8 mouse cellular contexts compared by ENCODE assay signal in the genomic region with DNA sequence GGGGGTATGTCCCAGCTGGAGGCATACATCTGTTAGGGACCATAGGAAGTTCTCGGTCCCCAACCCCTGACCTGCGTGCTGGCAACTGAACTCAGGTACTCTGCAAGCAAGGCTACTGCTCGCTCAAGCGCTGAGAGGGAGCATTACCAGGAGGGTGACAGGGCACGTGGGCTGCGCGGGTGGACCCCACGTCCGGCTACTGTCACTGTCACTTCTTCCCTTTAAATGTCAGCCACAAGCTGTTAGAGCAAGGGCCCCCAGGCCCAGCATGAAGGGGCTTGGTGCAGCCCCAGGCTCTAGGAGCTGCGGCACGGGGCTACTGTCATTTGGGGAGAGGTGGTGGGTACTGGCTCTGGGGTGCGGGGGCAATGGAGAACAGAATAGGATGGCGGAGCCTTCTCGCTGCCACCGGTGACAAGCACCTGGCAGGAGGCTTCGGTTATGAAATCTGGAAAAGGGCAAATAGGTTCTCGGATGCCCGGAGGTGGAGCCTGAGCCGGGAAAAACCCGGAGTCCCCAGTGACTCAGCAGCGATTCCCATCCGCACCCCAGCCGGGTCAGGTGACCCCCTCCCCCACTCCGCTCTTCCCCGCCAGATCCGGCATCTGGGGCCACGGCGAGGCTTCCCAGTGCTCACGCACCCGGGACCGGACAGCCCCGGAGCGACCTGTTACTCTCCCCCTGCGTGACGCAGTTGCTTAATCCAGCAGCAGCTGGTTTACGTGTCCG. TPM values are rescaled to one million over a fixed set of nuclear protein-coding genes. Genes with fewer than 3 reads are reported as not detected.
DNase-seq lines count a peak whose midpoint lies in the region; ATAC-seq and TF ChIP-seq lines count a peak whose summit lies in the region.

No protein-coding gene starts in this region.

- no peak overlapping the region for H3K27ac ChIP-seq in ES-E14 (ENCODE audit: insufficient read depth, low read depth, low read length, poor library complexity, severe bottlenecking)
- H3K27ac ChIP-seq in embryonic fibroblast, embryonic 13.5 days (ENCODE audit: insufficient read depth, low read length): no peak overlapping the region
- H3K27ac ChIP-seq in hindbrain, embryonic 14.5 days: no peak overlapping the region
- H3K27ac ChIP-seq in liver, embryonic 13.5 days: no peak overlapping the region
- no peak overlapping the region for H3K27ac ChIP-seq in neural tube, embryonic 13.5 days (replicated peaks)

- TF ChIP-seq CTCF in embryonic fibroblast, embryonic 13.5 days (IDR thresholded peaks at IDR 0.05; ENCODE audit: borderline replicate concordance, insufficient read depth, low read length): no peak

- H3K4me2 ChIP-seq in hindbrain, embryonic 14.5 days (replicated peaks): peak overlapping the region; percentile 34
- H3K4me2 ChIP-seq in liver, embryonic 13.5 days: peak overlapping the region; percentile 59
- H3K4me2 ChIP-seq in neural tube, embryonic 13.5 days: peak overlapping the region; percentile 36

- no peaks in the 10 kb centered on the region for H3K4me1 ChIP-seq in erythroblast, embryonic 14.5 days (ENCODE audit: control insufficient read depth)
- H3K4me1 ChIP-seq in ES-E14 (ENCODE audit: control insufficient read depth in 2 of 2, insufficient read depth in 2 of 2, low read length in 2 of 2, poor library complexity in 1 of 2): peaks cover 0 to 6% of the 10 kb centered on the region in 2 experiments; a peak in 1 of 4 replicates
- peaks cover 2% of the 10 kb centered on the region; the same call in 1 of the 2 replicates for H3K4me1 ChIP-seq in embryonic fibroblast, embryonic 13.5 days (ENCODE audit: control insufficient read depth, insufficient read depth, low read length)
- H3K4me1 ChIP-seq in hindbrain, embryonic 14.5 days (replicated peaks; ENCODE audit: control insufficient read depth, insufficient read depth, low read length): no peaks in the 10 kb centered on the region
- H3K4me1 ChIP-seq in liver, embryonic 13.5 days (replicated peaks): peaks cover 19% of the 10 kb centered on the region
- H3K4me1 ChIP-seq in neural tube, embryonic 13.5 days (replicated peaks): peaks cover 12% of the 10 kb centered on the region

- no peaks in the 10 kb centered on the region for H3K9me3 ChIP-seq in erythroblast, embryonic 14.5 days (ENCODE audit: control insufficient read depth, low read length)
- no peaks in the 10 kb centered on the region for H3K9me3 ChIP-seq in ES-E14 (ENCODE audit: control insufficient read depth, insufficient read depth, low read depth, low read length)
- no peaks in the 10 kb centered on the region for H3K9me3 ChIP-seq in hindbrain, embryonic 14.5 days (ENCODE audit: control insufficient read depth, low read length)
- no peaks in the 10 kb centered on the region for H3K9me3 ChIP-seq in liver, embryonic 13.5 days (replicated peaks)
- no peaks in the 10 kb centered on the region for H3K9me3 ChIP-seq in neural tube, embryonic 13.5 days

- no peaks in the 10 kb centered on the region for H3K36me3 ChIP-seq in erythroblast, embryonic 14.5 days (ENCODE audit: control insufficient read depth)
- H3K36me3 ChIP-seq in ES-E14 (ENCODE audit: control insufficient read depth, insufficient read depth, low read length, poor library complexity, severe bottlenecking): no peaks in the 10 kb centered on the region
- H3K36me3 ChIP-seq in hindbrain, embryonic 14.5 days (replicated peaks; ENCODE audit: control insufficient read depth, insufficient read depth): no peaks in the 10 kb centered on the region
- no peaks in the 10 kb centered on the region for H3K36me3 ChIP-seq in liver, embryonic 13.5 days
- H3K36me3 ChIP-seq in neural tube, embryonic 13.5 days: no peaks in the 10 kb centered on the region

- no peak for ATAC-seq in erythroblast, adult 5-6 weeks (replicated peaks; ENCODE audit: low FRiP score, poor library complexity, severe bottlenecking)
- ATAC-seq in hindbrain, embryonic 14.5 days (ENCODE audit: low FRiP score): no peak
- no peak for ATAC-seq in liver, embryonic 13.5 days (ENCODE audit: low read depth)
- no peak for ATAC-seq in neural tube, embryonic 13.5 days (ENCODE audit: low read depth)

- peak overlapping the region; percentile 23 for H3K4me3 ChIP-seq in erythroblast, embryonic 14.5 days (replicated peaks)
- peak overlapping the region; percentile 47 to 59 for H3K4me3 ChIP-seq in ES-E14 (ENCODE audit: insufficient read depth in 1 of 2, low read depth in 1 of 2, low read length in 2 of 2, poor library complexity in 1 of 2, severe bottlenecking in 1 of 2)
- 0 out of 2 replicates have a peak overlapping the region, but pooled peaks have one; percentile 5 for H3K4me3 ChIP-seq in embryonic fibroblast, embryonic 13.5 days (ENCODE audit: insufficient read depth, low read length)
- H3K4me3 ChIP-seq in hindbrain, embryonic 14.5 days (replicated peaks; ENCODE audit: low read length): 0 out of 2 replicates have a peak overlapping the region, but pooled peaks have one; percentile 10
- peak overlapping the region; percentile 44 for H3K4me3 ChIP-seq in liver, embryonic 13.5 days (replicated peaks)
- H3K4me3 ChIP-seq in neural tube, embryonic 13.5 days: peak overlapping the region; percentile 20

- peak overlapping the region; percentile 35 for H3K9ac ChIP-seq in ES-E14 (ENCODE audit: insufficient read depth, low read depth, low read length, poor library complexity, severe bottlenecking)
- peak overlapping the region; percentile 30; the same call in 1 of the 2 replicates for H3K9ac ChIP-seq in hindbrain, embryonic 14.5 days
- peak overlapping the region; percentile 34; the same call in 1 of the 2 replicates for H3K9ac ChIP-seq in liver, embryonic 13.5 days
- H3K9ac ChIP-seq in neural tube, embryonic 13.5 days: peak overlapping the region; percentile 55; the same call in 1 of the 2 replicates

- peaks cover 43% of the 10 kb centered on the region for H3K27me3 ChIP-seq in erythroblast, embryonic 14.5 days (ENCODE audit: control insufficient read depth)
- H3K27me3 ChIP-seq in hindbrain, embryonic 14.5 days (ENCODE audit: control insufficient read depth, insufficient read depth, low read length): peaks cover 35% of the 10 kb centered on the region
- peaks cover 58% of the 10 kb centered on the region for H3K27me3 ChIP-seq in liver, embryonic 13.5 days
- H3K27me3 ChIP-seq in neural tube, embryonic 13.5 days: peaks cover 52% of the 10 kb centered on the region

- in situ Hi-C loops in ES-E14 (cut with MboI; ENCODE audit: low sequenced_read_pairs in 2 of 2, unreplicated experiment in 2 of 2): loop anchor here in 1 of 2 experiments (10.0 kb wide), 1 partner anchor 61 kb away; no protein-coding TSS in a partner anchor

- WGBS in hindbrain, embryonic 14.5 days: 11% methylated on average over 37 of the region's 37 CpGs
- 9% methylated on average over 37 of the region's 37 CpGs for WGBS in liver, embryonic 13.5 days (ENCODE audit: insufficient replicate concordance)
- 11% methylated on average over 37 of the region's 37 CpGs for WGBS in neural tube, embryonic 13.5 days

- DNase-seq in ES-E14 (ENCODE audit: low read depth, low spot score): no peak
- DNase-seq in hindbrain, embryonic 14.5 days (ENCODE audit: low spot score): no peak
- DNase-seq in liver, embryonic 13.5 days: no peak
- DNase-seq in left cerebral cortex, adult 11 months (ENCODE audit: low spot score): no peak

- no peak for TF ChIP-seq POLR2A in embryonic fibroblast, embryonic 13.5 days (IDR thresholded peaks at IDR 0.05; ENCODE audit: low read depth, low read length)

RNA-seq across cellular contexts. Expression of gene Gng7, which starts 29.3 kb away (rescaled TPM):
- polyA plus RNA-seq in erythroblast, embryonic 14.5 days (2012): not detected in 2 replicates
- not detected in 2 replicates for total RNA-seq in erythroblast, adult 5-6 weeks (2015; ENCODE audit: low replicate concordance)
- total RNA-seq in erythroblast, adult 5-6 weeks (2017; ENCODE audit: low replicate concordance): not detected in 2 replicates
- total RNA-seq in ES-E14 (2012; rRNA removed): 0.79 and 0.94 TPM in 2 replicates
- 5.3 and 5.4 TPM in 2 replicates for polyA plus RNA-seq in embryonic fibroblast, embryonic 13.5 days (2011; ENCODE audit: insufficient read length, low read depth, missing spikeins)
- 17.7 and 20.9 TPM in 2 replicates for polyA plus RNA-seq in hindbrain, embryonic 14.5 days (2014; fragmentation: Nextera tagmentation; extraction: Ambion mirVana)
- polyA plus RNA-seq in liver, embryonic 13.5 days (2015; fragmentation: Nextera tagmentation; extraction: Ambion mirVana): 0.44 and 0.46 TPM in 2 replicates
- polyA plus RNA-seq in neural tube, embryonic 13.5 days (2015; fragmentation: Nextera tagmentation; extraction: Ambion mirVana): 16.2 and 17.4 TPM in 2 replicates

RNA-seq across cellular contexts. Expression of gene Diras1, which starts 40.1 kb away (rescaled TPM):
- 0.01 TPM in 1 of 2 replicates, not detected in the other for polyA plus RNA-seq in erythroblast, embryonic 14.5 days (2012)
- not detected in 2 replicates for total RNA-seq in erythroblast, adult 5-6 weeks (2015; ENCODE audit: low replicate concordance)
- not detected in 2 replicates for total RNA-seq in erythroblast, adult 5-6 weeks (2017; ENCODE audit: low replicate concordance)
- total RNA-seq in ES-E14 (2012; rRNA removed): 1.1 and 1.3 TPM in 2 replicates
- polyA plus RNA-seq in embryonic fibroblast, embryonic 13.5 days (2011; ENCODE audit: insufficient read length, low read depth, missing spikeins): not detected in 2 replicates
- 29.7 and 32.2 TPM in 2 replicates for polyA plus RNA-seq in hindbrain, embryonic 14.5 days (2014; fragmentation: Nextera tagmentation; extraction: Ambion mirVana)
- 0.06 TPM in 1 of 2 replicates, not detected in the other for polyA plus RNA-seq in liver, embryonic 13.5 days (2015; fragmentation: Nextera tagmentation; extraction: Ambion mirVana)
- polyA plus RNA-seq in neural tube, embryonic 13.5 days (2015; fragmentation: Nextera tagmentation; extraction: Ambion mirVana): 38.1 and 38.7 TPM in 2 replicates

RNA-seq across cellular contexts. Expression of gene Slc39a3, which starts 51.8 kb away (rescaled TPM):
- polyA plus RNA-seq in erythroblast, embryonic 14.5 days (2012): 1.5 and 1.7 TPM in 2 replicates
- total RNA-seq in erythroblast, adult 5-6 weeks (2015; ENCODE audit: low replicate concordance): 2.1 and 2.5 TPM in 2 replicates
- 2.7 and 3.8 TPM in 2 replicates for total RNA-seq in erythroblast, adult 5-6 weeks (2017; ENCODE audit: low replicate concordance)
- total RNA-seq in ES-E14 (2012; rRNA removed): 12.6 and 13.1 TPM in 2 replicates
- 11.9 and 13.1 TPM in 2 replicates for polyA plus RNA-seq in embryonic fibroblast, embryonic 13.5 days (2011; ENCODE audit: insufficient read length, low read depth, missing spikeins)
- polyA plus RNA-seq in hindbrain, embryonic 14.5 days (2014; fragmentation: Nextera tagmentation; extraction: Ambion mirVana): 33.7 and 33.8 TPM in 2 replicates
- polyA plus RNA-seq in liver, embryonic 13.5 days (2015; fragmentation: Nextera tagmentation; extraction: Ambion mirVana): 5.7 and 5.8 TPM in 2 replicates
- polyA plus RNA-seq in neural tube, embryonic 13.5 days (2015; fragmentation: Nextera tagmentation; extraction: Ambion mirVana): 40.9 and 44.2 TPM in 2 replicates

RNA-seq across cellular contexts. Expression of gene Gadd45b, which starts 55.5 kb away (rescaled TPM):
- 0.15 and 0.16 TPM in 2 replicates for polyA plus RNA-seq in erythroblast, embryonic 14.5 days (2012)
- total RNA-seq in erythroblast, adult 5-6 weeks (2015; ENCODE audit: low replicate concordance): 2.3 and 10.6 TPM in 2 replicates
- total RNA-seq in erythroblast, adult 5-6 weeks (2017; ENCODE audit: low replicate concordance): 3.2 and 4.9 TPM in 2 replicates
- 26.4 and 36.0 TPM in 2 replicates for total RNA-seq in ES-E14 (2012; rRNA removed)
- 38.3 and 45.7 TPM in 2 replicates for polyA plus RNA-seq in embryonic fibroblast, embryonic 13.5 days (2011; ENCODE audit: insufficient read length, low read depth, missing spikeins)
- 6.2 and 8.0 TPM in 2 replicates for polyA plus RNA-seq in hindbrain, embryonic 14.5 days (2014; fragmentation: Nextera tagmentation; extraction: Ambion mirVana)
- 1.6 and 1.8 TPM in 2 replicates for polyA plus RNA-seq in liver, embryonic 13.5 days (2015; fragmentation: Nextera tagmentation; extraction: Ambion mirVana)
- 8.8 and 9.0 TPM in 2 replicates for polyA plus RNA-seq in neural tube, embryonic 13.5 days (2015; fragmentation: Nextera tagmentation; extraction: Ambion mirVana)

Comparison
In these comparisons a context has a peak if more than half of its experiments do, and no peak if none do; other contexts are left out.
1. RNA of gene Diras1, which starts 40.1 kb away (polyA plus RNA-seq): 38.1 to 38.7 TPM in neural tube, embryonic 13.5 days and 29.7 to 32.2 TPM in hindbrain, embryonic 14.5 days; not detected in embryonic fibroblast, embryonic 13.5 days, 0.06 TPM in liver, embryonic 13.5 days and 0.01 TPM in erythroblast, embryonic 14.5 days; every median in the first group is over 10 times any median in the second.
2. Peak in every context shown above with its lines, with median percentiles within 50 percentile points of each other: H3K4me3 ChIP-seq, H3K9ac ChIP-seq and H3K4me2 ChIP-seq.